Mouse (Mus musculus): ENCODE measurements around the gene Sorcs2. TPM values are rescaled to one million over a fixed set of nuclear protein-coding genes. Genes with fewer than 3 reads are reported as not detected.
A peak's percentile ranks its signal among the peaks of the same experiment; 100 is the strongest.

The Sorcs2 gene
- total and polyA plus RNA-seq, 2 experiments from 2014 or later, result 12.4 to 50.3 TPM

- Histone ChIP-seq H3K4me1 (ENCODE audit: insufficient read depth, low read length) (no peaks in the 10 kb centered on the region), H3K27ac (no peak within 1 kb of the TSS), H3K9ac (replicated peaks; ENCODE audit: low read length) (no peak within 1 kb of the TSS), H3K4me2 (ENCODE audit: low read depth, low read length) (no peak within 1 kb of the TSS), H3K9me3 (ENCODE audit: low read length) (no peaks in the 10 kb centered on the region), H3K27me3 (ENCODE audit: insufficient read depth, low read length) (no peaks in the 10 kb centered on the region), H3K4me3 (ENCODE audit: low read length) (no peak within 1 kb of the TSS), H3K36me3 (ENCODE audit: insufficient read depth, low read length) (no peaks in the 10 kb centered on the region)
- DNase-seq (ENCODE audit: low spot score) (no peak), ATAC-seq (no peak)
- 60% methylated on average over 10 of the region's 10 CpGs for WGBS
- TF ChIP-seq CTCF (IDR thresholded peaks at IDR 0.05; ENCODE audit: low read depth), result no peak
Observed at GRCm38 (mm10) chr5:36203916-36204315, 194.0 kb downstream of the Sorcs2 start, which contains the start of gene Psapl1. Psapl1 (plus strand) TSS chr5:36204021.

- H3K36me3 ChIP-seq (ENCODE audit: insufficient read depth, low read length), result no peaks in the 10 kb centered on the region
- H3K4me1 ChIP-seq (ENCODE audit: insufficient read depth, low read length), result no peaks in the 10 kb centered on the region
- no peak for TF ChIP-seq CTCF (IDR thresholded peaks at IDR 0.05; ENCODE audit: low read depth)
- H3K9ac ChIP-seq (replicated peaks; ENCODE audit: low read length), result no peak overlapping the region
- ATAC-seq (peak; percentile 60), DNase-seq (ENCODE audit: low spot score) (peak; percentile 22)
- WGBS, result 80% methylated on average over 5 of the region's 5 CpGs
- no peak overlapping the region for H3K4me2 ChIP-seq (ENCODE audit: low read depth, low read length)
- H3K4me3 ChIP-seq (ENCODE audit: low read length), result no peak overlapping the region
- no peak overlapping the region for H3K27ac ChIP-seq
- H3K27me3 ChIP-seq (ENCODE audit: insufficient read depth, low read length), result no peaks in the 10 kb centered on the region
- H3K9me3 ChIP-seq (ENCODE audit: low read length), result no peaks in the 10 kb centered on the region
Observed at GRCm38 (mm10) chr5:36203421-36203820, 194.5 kb downstream of the Sorcs2 start.

GRCm38 (mm10) chr5:36202781-36203180 is 195.2 kb downstream of the Sorcs2 start:
- H3K4me3 ChIP-seq (ENCODE audit: low read length), result no peak overlapping the region
- no peak for DNase-seq (ENCODE audit: low spot score)
- no peaks in the 10 kb centered on the region for H3K4me1 ChIP-seq (ENCODE audit: insufficient read depth, low read length)
- WGBS, result 82% methylated on average over 5 of the region's 5 CpGs
- no peak for ATAC-seq
- H3K4me2 ChIP-seq (ENCODE audit: low read depth, low read length), result no peak overlapping the region
- H3K27me3 ChIP-seq (ENCODE audit: insufficient read depth, low read length), result no peaks in the 10 kb centered on the region
- H3K36me3 ChIP-seq (ENCODE audit: insufficient read depth, low read length), result no peaks in the 10 kb centered on the region
- H3K9me3 ChIP-seq (ENCODE audit: low read length), result no peaks in the 10 kb centered on the region
- no peak overlapping the region for H3K9ac ChIP-seq (replicated peaks; ENCODE audit: low read length)
- no peak for TF ChIP-seq CTCF (IDR thresholded peaks at IDR 0.05; ENCODE audit: low read depth)
- H3K27ac ChIP-seq, result no peak overlapping the region

- Histone ChIP-seq H3K4me2 (ENCODE audit: low read depth, low read length) (no peak overlapping the region), H3K9me3 (ENCODE audit: low read length) (no peaks in the 10 kb centered on the region), H3K27me3 (ENCODE audit: insufficient read depth, low read length) (no peaks in the 10 kb centered on the region), H3K27ac (no peak overlapping the region), H3K4me1 (ENCODE audit: insufficient read depth, low read length) (peaks cover 6% of the 10 kb centered on the region), H3K36me3 (ENCODE audit: insufficient read depth, low read length) (no peaks in the 10 kb centered on the region), H3K4me3 (ENCODE audit: low read length) (no peak overlapping the region), H3K9ac (replicated peaks; ENCODE audit: low read length) (no peak overlapping the region)
- ATAC-seq (no peak), DNase-seq (ENCODE audit: low spot score) (no peak)
- no peak for TF ChIP-seq CTCF (IDR thresholded peaks at IDR 0.05; ENCODE audit: low read depth)
- 42% methylated on average over 1 of the region's 1 CpGs for WGBS
Observed at GRCm38 (mm10) chr5:36199519-36199918, 198.4 kb downstream of the Sorcs2 start.

- Histone ChIP-seq H3K4me3 (ENCODE audit: low read length) (no peak overlapping the region), H3K27ac (no peak overlapping the region), H3K9me3 (ENCODE audit: low read length) (no peaks in the 10 kb centered on the region), H3K36me3 (ENCODE audit: insufficient read depth, low read length) (no peaks in the 10 kb centered on the region), H3K27me3 (ENCODE audit: insufficient read depth, low read length) (no peaks in the 10 kb centered on the region), H3K4me1 (ENCODE audit: insufficient read depth, low read length) (peaks cover 11% of the 10 kb centered on the region), H3K4me2 (ENCODE audit: low read depth, low read length) (no peak overlapping the region), H3K9ac (replicated peaks; ENCODE audit: low read length) (no peak overlapping the region)
- DNase-seq (ENCODE audit: low spot score) (no peak), ATAC-seq (no peak)
- WGBS, result 84% methylated on average over 4 of the region's 4 CpGs
- TF ChIP-seq CTCF (IDR thresholded peaks at IDR 0.05; ENCODE audit: low read depth), result no peak
Observed at GRCm38 (mm10) chr5:36195436-36195835, 202.5 kb downstream of the Sorcs2 start.

- no peak overlapping the region for H3K4me3 ChIP-seq (ENCODE audit: low read length)
- H3K9me3 ChIP-seq (ENCODE audit: low read length), result no peaks in the 10 kb centered on the region
- TF ChIP-seq CTCF (IDR thresholded peaks at IDR 0.05; ENCODE audit: low read depth), result no peak
- H3K9ac ChIP-seq (replicated peaks; ENCODE audit: low read length), result no peak overlapping the region
- ATAC-seq (no peak), DNase-seq (ENCODE audit: low spot score) (no peak)
- H3K27ac ChIP-seq, result no peak overlapping the region
- no peaks in the 10 kb centered on the region for H3K27me3 ChIP-seq (ENCODE audit: insufficient read depth, low read length)
- H3K4me1 ChIP-seq (ENCODE audit: insufficient read depth, low read length), result peaks cover 11% of the 10 kb centered on the region
- no peaks in the 10 kb centered on the region for H3K36me3 ChIP-seq (ENCODE audit: insufficient read depth, low read length)
- no peak overlapping the region for H3K4me2 ChIP-seq (ENCODE audit: low read depth, low read length)
- WGBS, result 51% methylated on average over 4 of the region's 4 CpGs
Observed at GRCm38 (mm10) chr5:36194631-36195030, 203.3 kb downstream of the Sorcs2 start.

GRCm38 (mm10) chr5:36192677-36193076 is 205.3 kb downstream of the Sorcs2 start:
- no peak for TF ChIP-seq CTCF (IDR thresholded peaks at IDR 0.05; ENCODE audit: low read depth)
- H3K36me3 ChIP-seq (ENCODE audit: insufficient read depth, low read length), result no peaks in the 10 kb centered on the region
- no peaks in the 10 kb centered on the region for H3K9me3 ChIP-seq (ENCODE audit: low read length)
- no peak overlapping the region for H3K9ac ChIP-seq (replicated peaks; ENCODE audit: low read length)
- no peaks in the 10 kb centered on the region for H3K27me3 ChIP-seq (ENCODE audit: insufficient read depth, low read length)
- H3K4me2 ChIP-seq (ENCODE audit: low read depth, low read length), result no peak overlapping the region
- DNase-seq (ENCODE audit: low spot score), result no peak
- no peak for ATAC-seq
- H3K4me1 ChIP-seq (ENCODE audit: insufficient read depth, low read length), result peaks cover 11% of the 10 kb centered on the region
- WGBS, result 91% methylated on average over 2 of the region's 2 CpGs
- H3K4me3 ChIP-seq (ENCODE audit: low read length), result no peak overlapping the region
- no peak overlapping the region for H3K27ac ChIP-seq
